Mouse (Mus musculus): ENCODE measurements around the gene Mst1r. TPM values are rescaled to one million over a fixed set of nuclear protein-coding genes. Genes with fewer than 3 reads are reported as not detected.

Gene Mst1r
- polyA plus RNA-seq, 1 experiment = 0.02 TPM

- Histone ChIP-seq H3K79me3 (ENCODE audit: low read depth) (no peaks in the 10 kb centered on the region), H3K79me2 (ENCODE audit: control insufficient read depth, insufficient read depth) (no peaks in the 10 kb centered on the region), H3K36me3 (ENCODE audit: control insufficient read depth, insufficient read depth) (no peaks in the 10 kb centered on the region), H3K27me3 (ENCODE audit: control insufficient read depth, insufficient read depth, insufficient read length) (no peaks in the 10 kb centered on the region), H3ac (ENCODE audit: control insufficient read depth, insufficient read length, low read depth) (no peak overlapping the region), H3K4me3 (ENCODE audit: insufficient read depth, poor library complexity, severe bottlenecking) (no peak overlapping the region)
- TF ChIP-seq FOSL1 (IDR thresholded peaks at IDR 0.05; ENCODE audit: insufficient read depth, low read length, poor library complexity, severe bottlenecking) (no peak), CTCF (IDR thresholded peaks at IDR 0.05; ENCODE audit: control insufficient read depth, insufficient read depth, insufficient read length) (no peak), MYOG (IDR thresholded peaks at IDR 0.05; ENCODE audit: control insufficient read depth, extremely low read depth, insufficient read length) (no peak), CEBPB (IDR thresholded peaks at IDR 0.05; ENCODE audit: low read depth) (no peak)
These were observed 15.7 kb upstream of the Mst1r start for GRCm38 (mm10) chr9:107891023-107891422.

GRCm38 (mm10) chr9:107898563-107898962 lies 8.1 kb upstream of the Mst1r start:
- Histone ChIP-seq H3K79me3 (ENCODE audit: low read depth) (no peaks in the 10 kb centered on the region), H3K79me2 (ENCODE audit: control insufficient read depth, insufficient read depth) (no peaks in the 10 kb centered on the region), H3K4me3 (ENCODE audit: insufficient read depth, poor library complexity, severe bottlenecking) (no peak overlapping the region), H3K27me3 (ENCODE audit: control insufficient read depth, insufficient read depth, insufficient read length) (no peaks in the 10 kb centered on the region), H3ac (ENCODE audit: control insufficient read depth, insufficient read length, low read depth) (no peak overlapping the region), H3K36me3 (ENCODE audit: control insufficient read depth, insufficient read depth) (no peaks in the 10 kb centered on the region)
- TF ChIP-seq CEBPB (IDR thresholded peaks at IDR 0.05; ENCODE audit: low read depth) = no peak
- no peak for TF ChIP-seq MYOD1 (IDR thresholded peaks at IDR 0.05; ENCODE audit: control insufficient read depth, insufficient read length, low read depth)
- TF ChIP-seq USF1 (IDR thresholded peaks at IDR 0.05; ENCODE audit: low read depth) = no peak
- TF ChIP-seq MYOG (IDR thresholded peaks at IDR 0.05; ENCODE audit: control insufficient read depth, extremely low read depth, insufficient read length) = no peak
- no peak for TF ChIP-seq MAX (IDR thresholded peaks at IDR 0.05)
- no peak for TF ChIP-seq FOSL1 (IDR thresholded peaks at IDR 0.05; ENCODE audit: insufficient read depth, low read length, poor library complexity, severe bottlenecking)
- TF ChIP-seq CTCF (IDR thresholded peaks at IDR 0.05; ENCODE audit: control insufficient read depth, insufficient read depth, insufficient read length) = no peak

- Histone ChIP-seq H3K79me2 (ENCODE audit: control insufficient read depth, insufficient read depth) (no peaks in the 10 kb centered on the region), H3K27me3 (ENCODE audit: control insufficient read depth, insufficient read depth, insufficient read length) (no peaks in the 10 kb centered on the region), H3K36me3 (ENCODE audit: control insufficient read depth, insufficient read depth) (no peaks in the 10 kb centered on the region)
These were observed 6.8 kb upstream of the Mst1r start for GRCm38 (mm10) chr9:107899855-107900254.

GRCm38 (mm10) chr9:107900840-107901626 lies 5.6 kb upstream of the Mst1r start:
- Histone ChIP-seq H3K79me3 (ENCODE audit: low read depth) (no peaks in the 10 kb centered on the region), H3ac (ENCODE audit: control insufficient read depth, insufficient read length, low read depth) (no peak overlapping the region), H3K4me3 (ENCODE audit: insufficient read depth, poor library complexity, severe bottlenecking) (no peak overlapping the region), H3K27me3 (ENCODE audit: control insufficient read depth, insufficient read depth, insufficient read length) (no peaks in the 10 kb centered on the region), H3K36me3 (ENCODE audit: control insufficient read depth, insufficient read depth) (no peaks in the 10 kb centered on the region), H3K79me2 (ENCODE audit: control insufficient read depth, insufficient read depth) (no peaks in the 10 kb centered on the region)
- TF ChIP-seq FOSL1 (IDR thresholded peaks at IDR 0.05; ENCODE audit: insufficient read depth, low read length, poor library complexity, severe bottlenecking) (no peak), USF1 (IDR thresholded peaks at IDR 0.05; ENCODE audit: low read depth) (no peak), CTCF (IDR thresholded peaks at IDR 0.05; ENCODE audit: control insufficient read depth, insufficient read depth, insufficient read length) (no peak), MAX (IDR thresholded peaks at IDR 0.05) (no peak), MYOG (IDR thresholded peaks at IDR 0.05; ENCODE audit: control insufficient read depth, extremely low read depth, insufficient read length) (no peak), CEBPB (IDR thresholded peaks at IDR 0.05; ENCODE audit: low read depth) (no peak), MYOD1 (IDR thresholded peaks at IDR 0.05; ENCODE audit: control insufficient read depth, insufficient read length, low read depth) (no peak)

More at GRCm38 (mm10) chr9:107899855-107900254, 6.8 kb upstream of the Mst1r start:
- Histone ChIP-seq H3K4me3 (ENCODE audit: insufficient read depth, poor library complexity, severe bottlenecking) (no peak overlapping the region), H3ac (ENCODE audit: control insufficient read depth, insufficient read length, low read depth) (no peak overlapping the region), H3K79me3 (ENCODE audit: low read depth) (no peaks in the 10 kb centered on the region)
- TF ChIP-seq MYOD1 (IDR thresholded peaks at IDR 0.05; ENCODE audit: control insufficient read depth, insufficient read length, low read depth) = no peak
- no peak for TF ChIP-seq MAX (IDR thresholded peaks at IDR 0.05)
- TF ChIP-seq FOSL1 (IDR thresholded peaks at IDR 0.05; ENCODE audit: insufficient read depth, low read length, poor library complexity, severe bottlenecking) = no peak
- no peak for TF ChIP-seq USF1 (IDR thresholded peaks at IDR 0.05; ENCODE audit: low read depth)
- no peak for TF ChIP-seq CTCF (IDR thresholded peaks at IDR 0.05; ENCODE audit: control insufficient read depth, insufficient read depth, insufficient read length)
- no peak for TF ChIP-seq CEBPB (IDR thresholded peaks at IDR 0.05; ENCODE audit: low read depth)
- no peak for TF ChIP-seq MYOG (IDR thresholded peaks at IDR 0.05; ENCODE audit: control insufficient read depth, extremely low read depth, insufficient read length)

- H3K79me2 ChIP-seq (ENCODE audit: control insufficient read depth, insufficient read depth) = no peaks in the 10 kb centered on the region
- H3K79me3 ChIP-seq (ENCODE audit: low read depth) = no peaks in the 10 kb centered on the region
- TF ChIP-seq CTCF (IDR thresholded peaks at IDR 0.05; ENCODE audit: control insufficient read depth, insufficient read depth, insufficient read length) (no peak), MYOD1 (IDR thresholded peaks at IDR 0.05; ENCODE audit: control insufficient read depth, insufficient read length, low read depth) (no peak), FOSL1 (IDR thresholded peaks at IDR 0.05; ENCODE audit: insufficient read depth, low read length, poor library complexity, severe bottlenecking) (no peak), USF1 (IDR thresholded peaks at IDR 0.05; ENCODE audit: low read depth) (no peak), MAX (IDR thresholded peaks at IDR 0.05) (no peak), CEBPB (IDR thresholded peaks at IDR 0.05; ENCODE audit: low read depth) (no peak), MYOG (IDR thresholded peaks at IDR 0.05; ENCODE audit: control insufficient read depth, extremely low read depth, insufficient read length) (no peak)
- H3K36me3 ChIP-seq (ENCODE audit: control insufficient read depth, insufficient read depth) = no peaks in the 10 kb centered on the region
- no peaks in the 10 kb centered on the region for H3K27me3 ChIP-seq (ENCODE audit: control insufficient read depth, insufficient read depth, insufficient read length)
- H3ac ChIP-seq (ENCODE audit: control insufficient read depth, insufficient read length, low read depth) = no peak overlapping the region
- H3K4me3 ChIP-seq (ENCODE audit: insufficient read depth, poor library complexity, severe bottlenecking) = no peak overlapping the region
These were observed 5.1 kb upstream of the Mst1r start for GRCm38 (mm10) chr9:107901627-107901914.

Data from C2C12 (cell line).